Mouse (Mus musculus) forebrain, embryonic 14.5 days (tissue): Measurements from ENCODE around the gene Ndufa12. TPM values are rescaled to one million over a fixed set of nuclear protein-coding genes. Genes with fewer than 3 reads are reported as not detected.

Source experiments
- ATAC-seq: fragments of 200-750 bp; cut with Nextera tagmentation; 2 replicates; pipeline ENCODE4 v1.8.0; 2017; ENCODE audit warnings: mild to moderate bottlenecking, moderate library complexity
- DNase-seq: peaks from one replicate; pipeline ENCODE4 v3.0.0-alpha.2; 2015; ENCODE audit warnings: low spot score
- H3K27ac ChIP-seq: fragments of 300-500 bp; sonication (generic); 2 replicates; pipeline ENCODE4 v1.5.1; 2014; ENCODE audit warnings: low read depth, mild to moderate bottlenecking, control low read depth, low read length, moderate library complexity
- H3K27me3 ChIP-seq: fragments of 300-500 bp; sonication (generic); replicated peaks from 2 replicates; pipeline ENCODE4 v1.6.1; 2014; ENCODE audit warnings: low read length, control low read depth, mixed read lengths; ENCODE audit not compliant: control insufficient read depth, insufficient read depth
- H3K36me3 ChIP-seq: fragments of 300-500 bp; sonication (generic); 2 replicates; pipeline ENCODE4 v1.6.1; 2014; ENCODE audit warnings: low read length, control low read depth; ENCODE audit not compliant: control insufficient read depth, insufficient read depth
- H3K4me1 ChIP-seq: fragments of 300-500 bp; sonication (generic); 2 replicates; pipeline ENCODE4 v1.6.1; 2014; ENCODE audit warnings: antibody characterized with exemption, low read length, control low read depth; ENCODE audit not compliant: control insufficient read depth, insufficient read depth
- H3K4me2 ChIP-seq: fragments of 300-500 bp; sonication (generic); 2 replicates; pipeline ENCODE4 v1.6.1; 2014; ENCODE audit warnings: mild to moderate bottlenecking, control low read depth, low read length
- H3K4me3 ChIP-seq: fragments of 300-500 bp; sonication (generic); 2 replicates; pipeline ENCODE4 v1.5.1; 2014; ENCODE audit warnings: low read depth, low read length, control low read depth
- H3K9ac ChIP-seq: fragments of 300-500 bp; sonication (generic); 2 replicates; pipeline ENCODE4 v1.6.1; 2014; ENCODE audit warnings: mild to moderate bottlenecking, low read length, control low read depth, moderate library complexity
- H3K9me3 ChIP-seq: fragments of 300-500 bp; sonication (generic); replicated peaks from 2 replicates; pipeline ENCODE4 v1.6.1; 2016; ENCODE audit warnings: low read length, control low read depth, mixed read lengths; ENCODE audit not compliant: control insufficient read depth
- WGBS: fragments of 180-500 bp; shearing (Covaris S2); extraction: QIAGEN DNeasy Blood & Tissue Kit; methylation state at CpG from one replicate; pipeline ENCODE4 v1.1.7; 2014; 5-methylcytosine and 5-hydroxymethylcytosine counted together
- polyA plus RNA-seq: library from polyadenylated mRNA; unstranded; fragments of >200 nt; fragmentation: Nextera tagmentation; extraction: Ambion mirVana; gene quantifications from 2 replicates; pipeline ENCODE4 v1.2.1, GENCODE M21; 2014

Gene Ndufa12
- polyA plus RNA-seq, 1 experiment from 2014 or later, result 485 TPM

DNA sequence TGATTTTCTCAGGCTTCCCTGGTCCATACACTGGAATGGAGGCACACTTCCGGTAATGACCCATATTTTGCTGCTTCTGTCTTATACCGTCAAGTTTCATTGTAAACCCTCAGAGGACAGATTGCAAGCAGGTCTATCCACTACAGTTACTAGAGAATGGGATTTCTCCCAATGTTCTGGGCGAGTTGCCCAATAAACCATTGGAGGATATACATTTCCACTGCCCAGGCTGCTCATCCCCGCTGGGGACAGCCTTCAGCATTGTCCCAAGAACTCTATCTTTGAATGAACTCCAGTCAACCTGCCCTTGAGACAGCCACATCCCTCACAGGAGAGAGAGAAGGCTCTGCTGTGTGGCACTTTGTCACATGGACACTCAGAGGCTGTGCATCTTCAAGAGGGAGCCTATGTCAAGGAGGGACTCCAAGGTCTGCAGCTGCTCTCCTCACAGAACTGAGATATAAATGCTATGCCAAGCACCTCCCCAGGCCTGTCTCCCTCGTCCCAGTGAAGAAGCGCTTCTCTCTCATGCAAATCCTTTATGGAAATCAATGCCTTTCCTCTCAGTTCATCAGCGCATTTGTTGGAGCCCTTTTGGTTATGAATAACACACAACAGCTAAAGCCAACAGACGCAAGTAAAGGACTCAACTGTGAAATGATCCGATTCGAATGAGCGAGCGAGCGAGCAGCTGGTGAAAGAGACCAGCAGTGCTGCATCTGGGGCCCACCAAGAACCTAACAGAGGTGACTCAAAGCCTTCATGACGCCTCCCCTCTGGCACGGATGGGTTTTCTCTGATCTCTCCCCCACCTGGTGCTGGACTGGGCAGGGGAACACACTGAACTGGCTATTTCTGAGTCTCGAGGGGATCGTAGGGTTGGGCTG is 67.4 kb downstream of the Ndufa12 start:
- Histone ChIP-seq H3K4me3 (no peak overlapping the region), H3K27me3 (no peaks in the 10 kb centered on the region)

More for the DNA sequence above, 67.4 kb downstream of the Ndufa12 start:
- Histone ChIP-seq H3K4me2 (no peak overlapping the region), H3K27ac (no peak overlapping the region), H3K4me1 (no peaks in the 10 kb centered on the region), H3K9ac (no peak overlapping the region), H3K9me3 (no peaks in the 10 kb centered on the region), H3K36me3 (no peaks in the 10 kb centered on the region)
- WGBS, result 68% methylated on average over 17 of the region's 17 CpGs
- DNase-seq (peak; percentile 30), ATAC-seq (no peak)

Other genes starting within 250 kb of the Ndufa12 start
- 70.2 and 75.5 TPM in 2 replicates for gene Vezt, start 162.9 kb upstream of the Ndufa12 start, polyA plus RNA-seq
- gene Fgd6, start 162.7 kb upstream of the Ndufa12 start, polyA plus RNA-seq, result 1.3 and 1.7 TPM in 2 replicates
- gene Nr2c1, start 50.7 kb upstream of the Ndufa12 start, polyA plus RNA-seq, result 7.6 and 8.0 TPM in 2 replicates
- 0.23 TPM in 1 of 2 replicates, not detected in the other for gene Gm4792, start 100.0 kb downstream of the Ndufa12 start, polyA plus RNA-seq
- gene Tmcc3, start 113.2 kb downstream of the Ndufa12 start, polyA plus RNA-seq, result 5.5 and 6.2 TPM in 2 replicates